8 mouse cellular contexts compared by ENCODE assay signal in the genomic region with DNA sequence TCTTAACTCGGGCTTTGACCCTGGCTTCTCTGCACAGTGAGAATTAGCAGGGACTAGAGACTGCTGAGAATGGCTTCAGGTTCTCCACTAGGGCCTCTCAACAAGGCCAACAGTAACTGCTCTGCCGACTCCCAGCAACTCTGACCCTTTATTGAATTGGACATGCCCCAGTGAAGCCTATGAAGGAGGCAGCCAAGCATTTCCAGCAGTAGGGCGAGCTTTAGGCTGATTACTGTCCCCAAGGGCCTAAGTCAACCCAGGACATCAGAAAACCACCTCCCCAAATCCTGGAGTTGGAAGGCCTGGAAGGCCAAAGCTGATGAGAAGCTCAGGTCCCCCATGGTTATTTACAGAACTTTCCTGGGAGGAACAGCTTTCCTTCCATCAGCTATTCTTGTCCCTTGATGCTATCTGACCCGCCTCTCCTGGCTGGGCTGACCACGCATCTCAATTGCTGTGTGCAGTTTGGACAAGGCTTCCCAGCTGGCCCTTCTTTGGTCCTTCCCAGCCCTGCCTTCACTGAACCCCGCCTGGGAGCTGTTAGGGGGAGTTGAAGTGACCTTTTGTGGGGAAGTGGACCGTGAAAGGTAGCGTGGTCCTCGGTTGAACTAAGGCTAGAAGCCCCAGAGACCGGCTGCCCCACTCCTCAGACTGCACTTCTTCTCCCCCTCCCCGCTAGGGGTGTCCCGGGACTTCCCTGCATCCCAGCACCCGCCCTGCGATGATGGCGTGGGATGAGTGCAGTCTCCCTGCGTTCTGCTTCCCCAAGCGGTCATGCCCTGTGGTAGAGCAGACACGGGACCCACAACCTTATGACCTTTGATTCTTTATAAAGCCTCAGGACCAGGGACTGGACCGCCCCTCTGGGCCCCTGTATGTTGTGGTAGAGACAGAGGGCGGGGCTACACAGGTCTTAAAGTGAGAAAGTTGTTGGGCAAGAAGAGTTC. TPM values are rescaled to one million over a fixed set of nuclear protein-coding genes. Genes with fewer than 3 reads are reported as not detected.
DNase-seq lines count a peak whose midpoint lies in the region; ATAC-seq and TF ChIP-seq lines count a peak whose summit lies in the region.

No protein-coding gene starts in this region.

- no peak for TF ChIP-seq CTCF in midbrain, postnatal 0 days (IDR thresholded peaks at IDR 0.05)

- peaks cover 21% of the 10 kb centered on the region for H3K4me1 ChIP-seq in midbrain, embryonic 11.5 days (ENCODE audit: control insufficient read depth, insufficient read depth, low read length)
- no peaks in the 10 kb centered on the region for H3K4me1 ChIP-seq in midbrain, postnatal 0 days (ENCODE audit: insufficient read depth, low read length)
- peaks cover 10% of the 10 kb centered on the region for H3K4me1 ChIP-seq in embryonic facial prominence, embryonic 11.5 days (ENCODE audit: control insufficient read depth, insufficient read depth, low read length)
- H3K4me1 ChIP-seq in liver, embryonic 16.5 days (ENCODE audit: control insufficient read depth, low read depth, low read length): peaks cover 30% of the 10 kb centered on the region

- no peak overlapping the region; the same call in 1 of the 2 replicates for H3K27ac ChIP-seq in midbrain, embryonic 11.5 days (ENCODE audit: low read depth, low read length)
- H3K27ac ChIP-seq in midbrain, postnatal 0 days (ENCODE audit: low read depth, low read length): no peak overlapping the region
- no peak overlapping the region for H3K27ac ChIP-seq in embryonic facial prominence, embryonic 11.5 days (replicated peaks; ENCODE audit: low read depth, low read length)
- no peak overlapping the region for H3K27ac ChIP-seq in liver, embryonic 16.5 days (ENCODE audit: low read length)

- 11% methylated on average over 20 of the region's 20 CpGs for WGBS in midbrain, embryonic 11.5 days
- 30% methylated on average over 20 of the region's 20 CpGs for WGBS in midbrain, postnatal 0 days
- WGBS in embryonic facial prominence, embryonic 11.5 days: 19% methylated on average over 20 of the region's 20 CpGs
- 45% methylated on average over 20 of the region's 20 CpGs for WGBS in liver, embryonic 16.5 days (ENCODE audit: insufficient replicate concordance)

- no peaks in the 10 kb centered on the region for H3K9me3 ChIP-seq in midbrain, embryonic 11.5 days (ENCODE audit: control insufficient read depth, low read length)
- H3K9me3 ChIP-seq in midbrain, postnatal 0 days (ENCODE audit: low read length): no peaks in the 10 kb centered on the region
- no peaks in the 10 kb centered on the region for H3K9me3 ChIP-seq in embryonic facial prominence, embryonic 11.5 days (replicated peaks; ENCODE audit: control insufficient read depth, low read length)
- no peaks in the 10 kb centered on the region for H3K9me3 ChIP-seq in liver, embryonic 16.5 days (replicated peaks; ENCODE audit: control insufficient read depth, low read length)

- ATAC-seq in midbrain, embryonic 11.5 days (ENCODE audit: low FRiP score): peak; percentile 69
- no peak for ATAC-seq in midbrain, postnatal 0 days (ENCODE audit: low FRiP score)
- 0 out of 2 replicates have a peak, but pooled peaks have one; percentile 10 for ATAC-seq in embryonic facial prominence, embryonic 11.5 days (replicated peaks; ENCODE audit: insufficient number of reproducible peaks, low FRiP score, low TSS enrichment, low read depth)
- no peak for ATAC-seq in liver, embryonic 16.5 days (ENCODE audit: low read depth)

- no peaks in the 10 kb centered on the region for H3K36me3 ChIP-seq in midbrain, embryonic 11.5 days (ENCODE audit: control insufficient read depth, insufficient read depth, low read length)
- no peaks in the 10 kb centered on the region for H3K36me3 ChIP-seq in midbrain, postnatal 0 days (ENCODE audit: insufficient read depth, low read length)
- no peaks in the 10 kb centered on the region for H3K36me3 ChIP-seq in embryonic facial prominence, embryonic 11.5 days (replicated peaks; ENCODE audit: control insufficient read depth, insufficient read depth, low read depth, low read length)
- H3K36me3 ChIP-seq in liver, embryonic 16.5 days (ENCODE audit: control insufficient read depth, insufficient read depth): no peaks in the 10 kb centered on the region

- peak overlapping the region; percentile 13; the same call in 1 of the 2 replicates for H3K4me2 ChIP-seq in midbrain, embryonic 11.5 days
- no peak overlapping the region for H3K4me2 ChIP-seq in midbrain, postnatal 0 days (ENCODE audit: low read depth, low read length, poor library complexity, severe bottlenecking)
- no peak overlapping the region for H3K4me2 ChIP-seq in embryonic facial prominence, embryonic 11.5 days (ENCODE audit: low read depth, low read length)
- H3K4me2 ChIP-seq in liver, embryonic 16.5 days (ENCODE audit: low read depth, low read length): no peak overlapping the region

- no peaks in the 10 kb centered on the region for H3K27me3 ChIP-seq in midbrain, embryonic 11.5 days (ENCODE audit: control insufficient read depth, insufficient read depth, low read length)
- H3K27me3 ChIP-seq in midbrain, postnatal 0 days (ENCODE audit: insufficient read depth, low read length): no peaks in the 10 kb centered on the region
- no peaks in the 10 kb centered on the region for H3K27me3 ChIP-seq in embryonic facial prominence, embryonic 11.5 days (ENCODE audit: control insufficient read depth, insufficient read depth, low read length)
- no peaks in the 10 kb centered on the region for H3K27me3 ChIP-seq in liver, embryonic 16.5 days (ENCODE audit: control insufficient read depth, insufficient read depth, low read depth, low read length)

- 0 out of 2 replicates have a peak overlapping the region, but pooled peaks have one; percentile 24 for H3K9ac ChIP-seq in midbrain, embryonic 11.5 days (ENCODE audit: low read length)
- no peak overlapping the region for H3K9ac ChIP-seq in midbrain, postnatal 0 days (replicated peaks; ENCODE audit: low read length, poor library complexity, severe bottlenecking)
- no peak overlapping the region; the same call in 1 of the 2 replicates for H3K9ac ChIP-seq in embryonic facial prominence, embryonic 11.5 days (replicated peaks; ENCODE audit: low read length)
- peak overlapping the region; percentile 16; the same call in 1 of the 2 replicates for H3K9ac ChIP-seq in liver, embryonic 16.5 days (ENCODE audit: low read depth, low read length)

- no peak overlapping the region for H3K4me3 ChIP-seq in midbrain, embryonic 11.5 days (ENCODE audit: low read depth, low read length)
- H3K4me3 ChIP-seq in midbrain, postnatal 0 days (ENCODE audit: low read depth, low read length): no peak overlapping the region
- H3K4me3 ChIP-seq in embryonic facial prominence, embryonic 11.5 days (ENCODE audit: low read depth, low read length): no peak overlapping the region
- no peak overlapping the region for H3K4me3 ChIP-seq in liver, embryonic 16.5 days (ENCODE audit: low read depth, low read length)

- DNase-seq in midbrain, embryonic 11.5 days (ENCODE audit: low spot score, missing footprints): peak; percentile 92
- DNase-seq in midbrain, postnatal 0 days (ENCODE audit: low spot score): no peak
- DNase-seq in embryonic facial prominence, embryonic 11.5 days (ENCODE audit: low spot score): no peak
- DNase-seq in heart, postnatal 25 days (ENCODE audit: low spot score): peak; percentile 49
- no peak for DNase-seq in yolk sac, embryonic 10.5 days (ENCODE audit: low spot score)
- DNase-seq in layer of hippocampus, adult 8-10 months (ENCODE audit: low spot score in 2 of 2): no peak
- DNase-seq in cerebellum, adult 8-10 months: no peak

- intact Hi-C loops in heart, postnatal 25 days (cut with DNase I): no loop called here

RNA-seq across cellular contexts. Expression of gene Cdc42ep4, which starts 27.3 kb away (rescaled TPM):
- polyA plus RNA-seq in midbrain, embryonic 11.5 days (2014; fragmentation: Nextera tagmentation; extraction: Ambion mirVana): 54.6 and 60.4 TPM in 2 replicates
- total RNA-seq in midbrain, postnatal 0 days (2014; rRNA removed): 88.0 and 89.5 TPM in 2 replicates
- polyA plus RNA-seq in midbrain, postnatal 0 days (2015; fragmentation: Nextera tagmentation; extraction: Ambion mirVana): 60.3 and 63.2 TPM in 2 replicates
- 59.1 and 63.7 TPM in 2 replicates for polyA plus RNA-seq in embryonic facial prominence, embryonic 11.5 days (2014; fragmentation: Nextera tagmentation; extraction: Ambion mirVana)
- total RNA-seq in heart, postnatal 25 days (2021): 10 to 100 TPM; 12.5 to 17.7 TPM
- 16.7 and 18.4 TPM in 2 replicates for polyA plus RNA-seq in liver, embryonic 16.5 days (2015; fragmentation: Nextera tagmentation; extraction: Ambion mirVana)
- 10 to 100 TPM; 32.4 to 41.1 (median 37.3) TPM for total RNA-seq in layer of hippocampus, adult 8-10 months (2022)

Comparison
In these comparisons a context has a peak if more than half of its experiments do, and no peak if none do; other contexts are left out.
1. ATAC-seq: peak in midbrain, embryonic 11.5 days (single experiment) and embryonic facial prominence, embryonic 11.5 days (single experiment); none in midbrain, postnatal 0 days (single experiment) and liver, embryonic 16.5 days (single experiment).
2. DNase-seq: peak in midbrain, embryonic 11.5 days (single experiment) and heart, postnatal 25 days (single experiment); none in midbrain, postnatal 0 days (single experiment), embryonic facial prominence, embryonic 11.5 days (single experiment), yolk sac, embryonic 10.5 days (single experiment), layer of hippocampus, adult 8-10 months (0 of 2) and cerebellum, adult 8-10 months (single experiment).
3. H3K9ac ChIP-seq: peak in midbrain, embryonic 11.5 days (single experiment) and liver, embryonic 16.5 days (single experiment); none in midbrain, postnatal 0 days (single experiment) and embryonic facial prominence, embryonic 11.5 days (single experiment).